Mouse (Mus musculus) MEL (cell line): ENCODE data around the gene Vps37d.

Source experiments
- CTCF ChIP-seq, 3 experiments: IDR thresholded peaks in 2 of 3; conservative IDR thresholded peaks in 1 of 3; 2 replicates each; pipeline ENCODE4 v1.5.1; 2011 to 2012; ENCODE audit warnings: low read length in 3 of 3, low read depth in 2 of 3, mild to moderate bottlenecking in 2 of 3, improper control_type of control experiment in 1 of 3, inconsistent platforms in 1 of 3, mixed read lengths in 1 of 3, moderate library complexity in 1 of 3; ENCODE audit not compliant: control insufficient read depth in 1 of 3, insufficient read depth in 1 of 3, poor library complexity in 1 of 3, severe bottlenecking in 1 of 3
- E2F4 ChIP-seq: IDR thresholded peaks from 2 replicates; pipeline ENCODE4 v1.6.1; 2011; ENCODE audit warnings: low read depth, low read length, improper control_type of control experiment, borderline replicate concordance
- ELF1 ChIP-seq: IDR thresholded peaks from 2 replicates; pipeline ENCODE4 v1.6.1; 2014; ENCODE audit warnings: low read depth, mild to moderate bottlenecking, inconsistent platforms, low read length, improper control_type of control experiment, moderate library complexity
- EP300 ChIP-seq, 2 experiments: IDR thresholded peaks; 2 replicates each; pipeline ENCODE4 v1.6.1; 2011; ENCODE audit warnings: improper control_type of control experiment in 2 of 2, low read length in 2 of 2, low read depth in 1 of 2, mild to moderate bottlenecking in 1 of 2
- JUND ChIP-seq: IDR thresholded peaks from 2 replicates; pipeline ENCODE4 v1.6.1; 2011; ENCODE audit warnings: low read depth, mild to moderate bottlenecking, improper control_type of control experiment, low read length
- MAFK ChIP-seq: IDR thresholded peaks from 2 replicates; pipeline ENCODE4 v1.6.1; 2011; ENCODE audit warnings: low read depth, mild to moderate bottlenecking, low read length, improper control_type of control experiment, borderline replicate concordance
- MEF2A ChIP-seq: IDR thresholded peaks from 2 replicates; pipeline ENCODE4 v1.6.1; 2014; ENCODE audit warnings: low read depth, mild to moderate bottlenecking, inconsistent platforms, low read length, improper control_type of control experiment; ENCODE audit not compliant: poor library complexity, insufficient replicate concordance, severe bottlenecking; ENCODE audit errors: extremely low read depth
- POLR2A ChIP-seq, 2 experiments: IDR thresholded peaks; 2 replicates each; pipeline ENCODE4 v1.6.1; 2011 to 2012; ENCODE audit warnings: low read length in 2 of 2, mild to moderate bottlenecking in 2 of 2, control low read depth in 1 of 2, improper control_type of control experiment in 1 of 2, low read depth in 1 of 2, moderate library complexity in 1 of 2; ENCODE audit not compliant: control insufficient read depth in 1 of 2, insufficient read depth in 1 of 2, poor library complexity in 1 of 2
- POLR2AphosphoS5 ChIP-seq: IDR thresholded peaks from 2 replicates; pipeline ENCODE4 v1.6.1; 2012; ENCODE audit warnings: low read depth, borderline replicate concordance, mild to moderate bottlenecking, inconsistent platforms, low read length, moderate library complexity, mixed read lengths
- SIN3A ChIP-seq: IDR thresholded peaks from 2 replicates; pipeline ENCODE4 v1.6.1; 2012; ENCODE audit warnings: low read length, improper control_type of control experiment, inconsistent platforms
- TAL1 ChIP-seq: IDR thresholded peaks from 2 replicates; pipeline ENCODE4 v1.6.1; 2012; ENCODE audit warnings: mild to moderate bottlenecking, inconsistent platforms, low read length, moderate library complexity, mixed read lengths
- TCF12 ChIP-seq: IDR thresholded peaks from 2 replicates; pipeline ENCODE4 v1.6.1; 2014; ENCODE audit warnings: low read depth, mild to moderate bottlenecking, inconsistent platforms, low read length, improper control_type of control experiment, moderate library complexity
- ZMIZ1 ChIP-seq: IDR thresholded peaks from 2 replicates; pipeline ENCODE4 v1.6.1; 2012; ENCODE audit warnings: low read depth, mild to moderate bottlenecking, inconsistent platforms, low read length, improper control_type of control experiment, moderate library complexity

- TF ChIP-seq E2F4 = no peak
- TF ChIP-seq CTCF (IDR thresholded peaks at IDR 0.05 in 2 of 3, conservative IDR thresholded peaks at IDR 0.05 in 1 of 3; ENCODE audit: control insufficient read depth in 1 of 3, insufficient read depth in 1 of 3, low read depth in 2 of 3, low read length in 3 of 3, poor library complexity in 1 of 3, severe bottlenecking in 1 of 3) = no peak
- no peak for TF ChIP-seq POLR2A (IDR thresholded peaks at IDR 0.05; ENCODE audit: control insufficient read depth in 1 of 2, insufficient read depth in 1 of 2, low read depth in 1 of 2, low read length in 2 of 2, poor library complexity in 1 of 2)
- TF ChIP-seq EP300 (IDR thresholded peaks at IDR 0.05; ENCODE audit: low read depth in 1 of 2, low read length in 2 of 2) = no peak
- TF ChIP-seq MEF2A = no peak
- no peak for TF ChIP-seq TCF12
- no peak for TF ChIP-seq MAFK
- TF ChIP-seq POLR2AphosphoS5 = no peak
- TF ChIP-seq SIN3A = no peak
- TF ChIP-seq ELF1 = no peak
- no peak for TF ChIP-seq TAL1
- TF ChIP-seq JUND = no peak
- no peak for TF ChIP-seq ZMIZ1
These were observed 45.5 kb downstream of the Vps37d start for GRCm38 (mm10) chr5:135032581-135032980.
